Mouse (Mus musculus): ENCODE measurements at regions not wholly inside any gene's neighbourhood (a gene's known extent, or its start where the extent isn't known, plus 50 kb on each side); places are given as distances from the start of the nearest gene placed in this dataset.

DNA sequence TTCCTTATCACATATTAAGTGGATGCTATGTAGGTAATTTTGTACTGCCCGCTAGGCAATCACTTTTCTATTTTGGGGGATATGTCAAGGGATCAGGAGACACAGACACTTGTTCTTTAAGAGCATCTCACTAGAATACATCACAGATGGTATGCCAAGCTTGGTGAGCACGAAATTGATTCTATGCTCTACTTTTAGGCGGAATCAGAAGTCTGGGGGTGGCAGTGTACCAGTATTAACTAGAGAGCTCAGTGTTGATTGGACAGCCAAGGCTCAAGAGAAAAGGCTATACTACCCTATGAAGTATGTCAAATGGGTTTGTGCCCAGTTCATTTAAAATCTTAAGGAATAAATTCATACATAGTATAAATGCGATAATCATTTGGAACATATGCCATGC, 84.0 kb downstream of the Neurod6 start:
- no peaks in the 10 kb centered on the region for H3K79me2 ChIP-seq (replicated peaks; ENCODE audit: control insufficient read depth, insufficient read depth, low read length)
- no peaks in the 10 kb centered on the region for H3K27me3 ChIP-seq (ENCODE audit: control insufficient read depth, insufficient read depth, low read length)
- H3K9ac ChIP-seq (ENCODE audit: low read depth, low read length), result no peak overlapping the region
- TF ChIP-seq EP300 (IDR thresholded peaks at IDR 0.05; ENCODE audit: insufficient read depth, low read depth, low read length) (no peak), CTCF (IDR thresholded peaks at IDR 0.05) (no peak), POLR2A (IDR thresholded peaks at IDR 0.05; ENCODE audit: insufficient read depth, low read depth, low read length) (no peak)
- H3K4me1 ChIP-seq (ENCODE audit: control insufficient read depth, insufficient read depth, low read length), result no peaks in the 10 kb centered on the region
- no peaks in the 10 kb centered on the region for H3K36me3 ChIP-seq (ENCODE audit: control insufficient read depth, insufficient read depth, low read length)
- H3K27ac ChIP-seq, result no peak overlapping the region
- 76% methylated on average over 4 of the region's 4 CpGs for WGBS
- no peak for DNase-seq
- intact Hi-C loops (cut with DNase I), result no loop called here
- H3K4me3 ChIP-seq, result no peak overlapping the region

- Histone ChIP-seq H3K9ac (ENCODE audit: low read depth, low read length) (no peak overlapping the region), H3K79me2 (replicated peaks; ENCODE audit: control insufficient read depth, insufficient read depth, low read length) (no peaks in the 10 kb centered on the region), H3K27me3 (ENCODE audit: control insufficient read depth, insufficient read depth, low read length) (no peaks in the 10 kb centered on the region), H3K36me3 (ENCODE audit: control insufficient read depth, insufficient read depth, low read length) (no peaks in the 10 kb centered on the region), H3K4me3 (no peak overlapping the region), H3K27ac (no peak overlapping the region), H3K4me1 (ENCODE audit: control insufficient read depth, insufficient read depth, low read length) (no peaks in the 10 kb centered on the region)
- TF ChIP-seq CTCF (IDR thresholded peaks at IDR 0.05) (no peak), EP300 (IDR thresholded peaks at IDR 0.05; ENCODE audit: insufficient read depth, low read depth, low read length) (no peak), POLR2A (IDR thresholded peaks at IDR 0.05; ENCODE audit: insufficient read depth, low read depth, low read length) (no peak)
- 72% methylated on average over 4 of the region's 4 CpGs for WGBS
- DNase-seq, result no peak
- intact Hi-C loops (cut with DNase I), result no loop called here
Measured at GRCm38 (mm10) chr6:55592126-55592525, 88.9 kb downstream of the Neurod6 start.

DNA sequence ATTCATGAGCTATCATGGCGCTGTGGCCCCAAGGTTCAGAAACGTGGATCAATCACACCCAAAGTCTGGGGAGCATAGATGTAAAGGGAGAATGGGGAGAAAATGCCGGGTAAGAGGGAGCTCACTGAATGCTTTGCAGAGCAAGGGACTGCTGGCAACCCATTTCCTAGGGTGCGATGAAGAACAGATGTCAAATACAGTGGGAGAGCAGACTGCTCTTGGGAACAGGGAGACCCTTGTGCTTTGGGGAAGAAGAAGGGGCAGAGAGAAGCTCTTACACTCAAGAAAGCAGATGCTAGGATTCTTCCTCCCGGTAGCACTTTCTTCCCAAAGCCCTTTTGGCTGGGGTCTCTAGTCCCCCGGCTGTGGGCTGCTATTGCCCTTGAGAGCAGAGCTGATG, 100.0 kb downstream of the Neurod6 start:
- H3K4me3 ChIP-seq, result no peak overlapping the region
- TF ChIP-seq EP300 (IDR thresholded peaks at IDR 0.05; ENCODE audit: insufficient read depth, low read depth, low read length), result no peak
- no peak for TF ChIP-seq POLR2A (IDR thresholded peaks at IDR 0.05; ENCODE audit: insufficient read depth, low read depth, low read length)
- no peak for TF ChIP-seq CTCF (IDR thresholded peaks at IDR 0.05)
- H3K9ac ChIP-seq (ENCODE audit: low read depth, low read length), result no peak overlapping the region
- intact Hi-C loops (cut with DNase I), result no loop called here
- H3K27me3 ChIP-seq (ENCODE audit: control insufficient read depth, insufficient read depth, low read length), result no peaks in the 10 kb centered on the region
- H3K36me3 ChIP-seq (ENCODE audit: control insufficient read depth, insufficient read depth, low read length), result no peaks in the 10 kb centered on the region
- 54% methylated on average over 6 of the region's 6 CpGs for WGBS
- no peak overlapping the region for H3K27ac ChIP-seq
- no peak for DNase-seq
- H3K4me1 ChIP-seq (ENCODE audit: control insufficient read depth, insufficient read depth, low read length), result no peaks in the 10 kb centered on the region
- no peaks in the 10 kb centered on the region for H3K79me2 ChIP-seq (replicated peaks; ENCODE audit: control insufficient read depth, insufficient read depth, low read length)

DNA sequence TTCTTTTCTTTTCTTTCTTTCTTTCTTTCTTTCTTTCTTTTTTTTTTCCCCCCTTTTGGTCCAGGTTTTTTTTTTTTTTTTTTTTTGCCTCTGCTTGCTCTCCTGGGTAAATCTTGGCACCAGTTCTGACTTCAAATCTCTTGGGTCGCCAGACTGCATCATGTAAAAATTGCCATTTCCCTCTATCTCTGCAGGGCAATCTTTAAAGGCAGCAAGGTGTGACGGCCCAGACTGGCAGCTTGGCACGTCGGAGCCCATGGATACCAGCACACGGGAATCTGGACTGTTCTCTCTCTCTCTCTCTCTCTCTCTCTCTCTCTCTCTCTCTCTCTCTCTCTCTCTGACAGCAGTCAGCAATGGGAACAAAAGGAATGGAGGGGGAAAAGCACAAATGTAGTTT, 101.0 kb downstream of the Neurod6 start:
- H3K36me3 ChIP-seq (ENCODE audit: control insufficient read depth, insufficient read depth, low read length), result no peaks in the 10 kb centered on the region
- 25% methylated on average over 5 of the region's 5 CpGs for WGBS
- H3K4me1 ChIP-seq (ENCODE audit: control insufficient read depth, insufficient read depth, low read length), result no peaks in the 10 kb centered on the region
- intact Hi-C loops (cut with DNase I), result no loop called here
- no peak for DNase-seq
- no peak overlapping the region for H3K27ac ChIP-seq
- H3K27me3 ChIP-seq (ENCODE audit: control insufficient read depth, insufficient read depth, low read length), result no peaks in the 10 kb centered on the region
- H3K4me3 ChIP-seq, result no peak overlapping the region
- no peak overlapping the region for H3K9ac ChIP-seq (ENCODE audit: low read depth, low read length)
- no peaks in the 10 kb centered on the region for H3K79me2 ChIP-seq (replicated peaks; ENCODE audit: control insufficient read depth, insufficient read depth, low read length)
- TF ChIP-seq CTCF (IDR thresholded peaks at IDR 0.05) (no peak), POLR2A (IDR thresholded peaks at IDR 0.05; ENCODE audit: insufficient read depth, low read depth, low read length) (no peak), EP300 (IDR thresholded peaks at IDR 0.05; ENCODE audit: insufficient read depth, low read depth, low read length) (no peak)

GRCm38 (mm10) chr6:55579611-55580010, 101.5 kb downstream of the Neurod6 start:
- TF ChIP-seq CTCF (IDR thresholded peaks at IDR 0.05) (no peak), POLR2A (IDR thresholded peaks at IDR 0.05; ENCODE audit: insufficient read depth, low read depth, low read length) (no peak), EP300 (IDR thresholded peaks at IDR 0.05; ENCODE audit: insufficient read depth, low read depth, low read length) (no peak)
- WGBS, result 85% methylated on average over 9 of the region's 9 CpGs
- Histone ChIP-seq H3K27me3 (ENCODE audit: control insufficient read depth, insufficient read depth, low read length) (no peaks in the 10 kb centered on the region), H3K4me1 (ENCODE audit: control insufficient read depth, insufficient read depth, low read length) (no peaks in the 10 kb centered on the region; the same call in 1 of the 2 replicates), H3K27ac (no peak overlapping the region), H3K4me3 (no peak overlapping the region), H3K9ac (ENCODE audit: low read depth, low read length) (no peak overlapping the region), H3K36me3 (ENCODE audit: control insufficient read depth, insufficient read depth, low read length) (no peaks in the 10 kb centered on the region), H3K79me2 (replicated peaks; ENCODE audit: control insufficient read depth, insufficient read depth, low read length) (no peaks in the 10 kb centered on the region)
- DNase-seq, result no peak
- intact Hi-C loops (cut with DNase I), result no loop called here

DNA sequence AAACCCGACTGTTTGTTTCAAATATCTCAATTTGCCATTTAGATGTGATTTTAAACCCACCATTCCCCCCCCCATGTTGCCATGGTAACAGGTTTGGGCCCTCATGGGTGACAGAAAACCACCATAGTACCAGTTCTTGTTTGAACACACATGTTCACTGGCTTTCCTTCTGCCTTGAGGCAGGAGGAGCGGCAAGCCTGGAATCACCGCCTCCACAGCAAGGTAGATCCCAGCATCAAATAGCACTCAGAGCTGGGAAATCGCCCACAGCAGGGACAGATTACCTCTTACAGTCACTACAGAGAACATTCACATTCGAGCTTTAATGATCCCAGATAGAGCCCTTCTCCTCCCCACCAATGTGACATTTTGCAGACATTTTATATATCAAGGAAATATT, 102.0 kb downstream of the Neurod6 start:
- WGBS, result 52% methylated on average over 5 of the region's 5 CpGs
- intact Hi-C loops (cut with DNase I), result no loop called here

More for the DNA sequence above, 102.0 kb downstream of the Neurod6 start:
- TF ChIP-seq CTCF (IDR thresholded peaks at IDR 0.05) (no peak), POLR2A (IDR thresholded peaks at IDR 0.05; ENCODE audit: insufficient read depth, low read depth, low read length) (no peak), EP300 (IDR thresholded peaks at IDR 0.05; ENCODE audit: insufficient read depth, low read depth, low read length) (no peak)
- Histone ChIP-seq H3K9ac (ENCODE audit: low read depth, low read length) (no peak overlapping the region), H3K27ac (no peak overlapping the region), H3K79me2 (replicated peaks; ENCODE audit: control insufficient read depth, insufficient read depth, low read length) (no peaks in the 10 kb centered on the region), H3K4me1 (ENCODE audit: control insufficient read depth, insufficient read depth, low read length) (no peaks in the 10 kb centered on the region; the same call in 1 of the 2 replicates), H3K27me3 (ENCODE audit: control insufficient read depth, insufficient read depth, low read length) (no peaks in the 10 kb centered on the region), H3K4me3 (no peak overlapping the region), H3K36me3 (ENCODE audit: control insufficient read depth, insufficient read depth, low read length) (no peaks in the 10 kb centered on the region)
- no peak for DNase-seq

All from heart, adult 2 months (tissue).